Mouse (Mus musculus) forebrain, embryonic 12.5 days (tissue): ENCODE results near the gene Fanci. TPM values are rescaled to one million over a fixed set of nuclear protein-coding genes. Genes with fewer than 3 reads are reported as not detected.

Source experiments
- ATAC-seq: fragments of 200-750 bp; cut with Nextera tagmentation; 2 replicates; pipeline ENCODE4 v1.8.0; 2017; ENCODE audit warnings: moderate TSS enrichment; ENCODE audit not compliant: low FRiP score
- H3K27ac ChIP-seq: fragments of 300-500 bp; sonication (generic); 2 replicates; pipeline ENCODE4 v1.5.1; 2016; ENCODE audit warnings: mild to moderate bottlenecking
- H3K27me3 ChIP-seq: fragments of 300-500 bp; sonication (generic); 2 replicates; pipeline ENCODE4 v1.6.1; 2016; ENCODE audit warnings: mild to moderate bottlenecking
- H3K36me3 ChIP-seq: fragments of 300-500 bp; sonication (generic); replicated peaks from 2 replicates; pipeline ENCODE4 v1.6.1; 2016; ENCODE audit warnings: mild to moderate bottlenecking
- H3K4me1 ChIP-seq: fragments of 300-500 bp; sonication (generic); 2 replicates; pipeline ENCODE4 v1.6.1; 2016
- H3K4me2 ChIP-seq: fragments of 300-500 bp; sonication (generic); 2 replicates; pipeline ENCODE4 v1.6.1; 2016; ENCODE audit warnings: mild to moderate bottlenecking, moderate library complexity
- H3K4me3 ChIP-seq: fragments of 300-500 bp; sonication (generic); replicated peaks from 2 replicates; pipeline ENCODE4 v1.5.1; 2016; ENCODE audit warnings: mild to moderate bottlenecking
- H3K9ac ChIP-seq: fragments of 300-500 bp; sonication (generic); 2 replicates; pipeline ENCODE4 v1.6.1; 2016; ENCODE audit warnings: mild to moderate bottlenecking
- H3K9me3 ChIP-seq: fragments of 300-500 bp; sonication (generic); 2 replicates; pipeline ENCODE4 v1.6.1; 2016
- WGBS: fragments of 180-500 bp; shearing (Covaris S2); methylation state at CpG from one replicate; pipeline ENCODE4 v1.1.7; 2016; 5-methylcytosine and 5-hydroxymethylcytosine counted together
- polyA plus RNA-seq: library from polyadenylated mRNA; unstranded; fragments of >200 nt; fragmentation: Nextera tagmentation; extraction: Ambion mirVana; gene quantifications from 2 replicates; pipeline ENCODE4 v1.2.1, GENCODE M21; 2016

Gene Fanci
- 19.6 and 19.7 TPM in 2 replicates for polyA plus RNA-seq

- peak within 1 kb of the TSS; percentile 93 for H3K4me2 ChIP-seq
- H3K36me3 ChIP-seq, result no peaks in the 10 kb centered on the region
- no peaks in the 10 kb centered on the region for H3K27me3 ChIP-seq
- ATAC-seq, result peak; percentile 94
- peak within 1 kb of the TSS; percentile 72 for H3K4me3 ChIP-seq
- H3K9me3 ChIP-seq, result no peaks in the 10 kb centered on the region
- under 1% methylated on average over 44 of the region's 44 CpGs for WGBS
- peaks cover 24% of the 10 kb centered on the region for H3K4me1 ChIP-seq
- peak within 1 kb of the TSS; percentile 79 for H3K9ac ChIP-seq
- peak within 1 kb of the TSS; percentile 88 for H3K27ac ChIP-seq
These were observed at the start of gene Fanci for GRCm38 (mm10) chr7:79391883-79392649. Gene Fanci, plus strand, starts transcription at chr7:79391929.

- no peak overlapping the region for H3K4me3 ChIP-seq
- WGBS, result 57% methylated on average over 4 of the region's 4 CpGs
- H3K9ac ChIP-seq, result no peak overlapping the region
- no peak overlapping the region for H3K27ac ChIP-seq
- no peak for ATAC-seq
- no peaks in the 10 kb centered on the region for H3K9me3 ChIP-seq
- H3K36me3 ChIP-seq, result peaks cover 49% of the 10 kb centered on the region
- H3K4me2 ChIP-seq, result no peak overlapping the region
- H3K4me1 ChIP-seq, result no peaks in the 10 kb centered on the region; the same call in 1 of the 2 replicates
- H3K27me3 ChIP-seq, result no peaks in the 10 kb centered on the region
These were observed 45.8 kb upstream of the Fanci start for GRCm38 (mm10) chr7:79345902-79346301.

- H3K27me3 ChIP-seq, result no peaks in the 10 kb centered on the region
- H3K4me3 ChIP-seq, result no peak overlapping the region
- no peaks in the 10 kb centered on the region for H3K9me3 ChIP-seq
- H3K4me2 ChIP-seq, result no peak overlapping the region
- H3K27ac ChIP-seq, result no peak overlapping the region
- WGBS, result 79% methylated on average over 8 of the region's 8 CpGs
- H3K9ac ChIP-seq, result no peak overlapping the region
- H3K4me1 ChIP-seq, result no peaks in the 10 kb centered on the region; the same call in 1 of the 2 replicates
- ATAC-seq, result no peak
- peaks cover 56% of the 10 kb centered on the region for H3K36me3 ChIP-seq
These were observed 45.1 kb upstream of the Fanci start for GRCm38 (mm10) chr7:79346555-79347075.

GRCm38 (mm10) chr7:79347108-79347813, 44.5 kb upstream of the Fanci start:
- Histone ChIP-seq H3K36me3 (peaks cover 62% of the 10 kb centered on the region), H3K27me3 (no peaks in the 10 kb centered on the region), H3K9ac (no peak overlapping the region), H3K4me3 (no peak overlapping the region), H3K4me2 (no peak overlapping the region), H3K4me1 (no peaks in the 10 kb centered on the region; the same call in 1 of the 2 replicates), H3K9me3 (no peaks in the 10 kb centered on the region), H3K27ac (no peak overlapping the region)
- 81% methylated on average over 13 of the region's 13 CpGs for WGBS
- ATAC-seq, result no peak

GRCm38 (mm10) chr7:79348816-79349215, 42.9 kb upstream of the Fanci start:
- no peaks in the 10 kb centered on the region for H3K9me3 ChIP-seq
- 87% methylated on average over 8 of the region's 8 CpGs for whole genome bisulfite sequencing
- H3K4me1 ChIP-seq, result no peaks in the 10 kb centered on the region; the same call in 1 of the 2 replicates
- peaks cover 56% of the 10 kb centered on the region for H3K36me3 ChIP-seq
- H3K9ac ChIP-seq, result no peak overlapping the region
- H3K27ac ChIP-seq, result no peak overlapping the region
- H3K27me3 ChIP-seq, result no peaks in the 10 kb centered on the region
- no peak overlapping the region for H3K4me2 ChIP-seq
- no peak overlapping the region for H3K4me3 ChIP-seq
- no peak for ATAC-seq

GRCm38 (mm10) chr7:79349738-79350386, 41.9 kb upstream of the Fanci start:
- peaks cover 58% of the 10 kb centered on the region for H3K36me3 ChIP-seq
- no peak overlapping the region for H3K4me2 ChIP-seq
- no peak overlapping the region for H3K4me3 ChIP-seq
- no peaks in the 10 kb centered on the region for H3K9me3 ChIP-seq
- H3K27ac ChIP-seq, result no peak overlapping the region
- WGBS, result 33% methylated on average over 12 of the region's 12 CpGs
- no peaks in the 10 kb centered on the region; the same call in 1 of the 2 replicates for H3K4me1 ChIP-seq
- no peak overlapping the region for H3K9ac ChIP-seq
- ATAC-seq, result 0 out of 2 replicates have a peak, but pooled peaks have one; percentile 46
- no peaks in the 10 kb centered on the region for H3K27me3 ChIP-seq

- no peak overlapping the region for H3K4me3 ChIP-seq
These were observed 33.2 kb upstream of the Fanci start for GRCm38 (mm10) chr7:79358350-79359182.

GRCm38 (mm10) chr7:79359183-79359435, 32.6 kb upstream of the Fanci start:
- H3K36me3 ChIP-seq, result peaks cover 64% of the 10 kb centered on the region
- no peak overlapping the region for H3K9ac ChIP-seq
- no peak overlapping the region for H3K27ac ChIP-seq
- H3K27me3 ChIP-seq, result no peaks in the 10 kb centered on the region
- H3K9me3 ChIP-seq, result no peaks in the 10 kb centered on the region
- H3K4me2 ChIP-seq, result no peak overlapping the region
- peaks cover 11% of the 10 kb centered on the region for H3K4me1 ChIP-seq
- WGBS, result 92% methylated on average over 3 of the region's 3 CpGs
- no peak overlapping the region for H3K4me3 ChIP-seq
- ATAC-seq, result no peak

More at GRCm38 (mm10) chr7:79358350-79359182, 33.2 kb upstream of the Fanci start:
- Histone ChIP-seq H3K36me3 (peaks cover 69% of the 10 kb centered on the region), H3K27me3 (no peaks in the 10 kb centered on the region), H3K27ac (no peak overlapping the region), H3K9ac (no peak overlapping the region), H3K4me2 (no peak overlapping the region), H3K4me1 (peaks cover 11% of the 10 kb centered on the region), H3K9me3 (no peaks in the 10 kb centered on the region)
- ATAC-seq, result no peak
- WGBS, result 90% methylated on average over 15 of the region's 15 CpGs

GRCm38 (mm10) chr7:79360056-79360455, 31.7 kb upstream of the Fanci start:
- no peak overlapping the region for H3K27ac ChIP-seq
- WGBS, result 79% methylated on average over 11 of the region's 11 CpGs
- H3K4me3 ChIP-seq, result no peak overlapping the region
- peaks cover 11% of the 10 kb centered on the region for H3K4me1 ChIP-seq
- H3K9me3 ChIP-seq, result no peaks in the 10 kb centered on the region
- no peak overlapping the region for H3K9ac ChIP-seq
- ATAC-seq, result no peak
- H3K27me3 ChIP-seq, result no peaks in the 10 kb centered on the region
- peaks cover 57% of the 10 kb centered on the region for H3K36me3 ChIP-seq
- H3K4me2 ChIP-seq, result no peak overlapping the region

- ATAC-seq, result peak; percentile 81; the same call in 1 of the 2 replicates
- Histone ChIP-seq H3K27me3 (no peaks in the 10 kb centered on the region), H3K36me3 (peaks cover 43% of the 10 kb centered on the region), H3K4me3 (no peak overlapping the region), H3K4me1 (peaks cover 11% of the 10 kb centered on the region), H3K9ac (no peak overlapping the region), H3K4me2 (no peak overlapping the region), H3K27ac (peak overlapping the region; percentile 65), H3K9me3 (no peaks in the 10 kb centered on the region)
- 54% methylated on average over 8 of the region's 8 CpGs for WGBS
These were observed 29.5 kb upstream of the Fanci start for GRCm38 (mm10) chr7:79362208-79362607.

GRCm38 (mm10) chr7:79362830-79363229, 28.9 kb upstream of the Fanci start:
- Histone ChIP-seq H3K9me3 (no peaks in the 10 kb centered on the region), H3K4me3 (no peak overlapping the region), H3K27ac (peak overlapping the region; percentile 57), H3K4me1 (peaks cover 11% of the 10 kb centered on the region), H3K4me2 (no peak overlapping the region), H3K9ac (no peak overlapping the region), H3K27me3 (no peaks in the 10 kb centered on the region), H3K36me3 (peaks cover 38% of the 10 kb centered on the region)
- no peak for ATAC-seq
- WGBS, result 91% methylated on average over 7 of the region's 7 CpGs
